Comparison of ENCODE assay signal across 15 mouse cellular contexts in genomic region chr9:34448467-34448866, GRCm38 (mm10). TPM values are rescaled to one million over a fixed set of nuclear protein-coding genes. Genes with fewer than 3 reads are reported as not detected.
DNase-seq lines count a peak whose midpoint lies in the region; ATAC-seq and TF ChIP-seq lines count a peak whose summit lies in the region.
"Had no signal": no experiment of that assay in that cellular context is flagged by ENCODE, and none has a peak within 500 bp of the region (broad histone marks: within the 10 kb centered on the region; RNA-seq: fewer than 3 reads in every experiment).

No protein-coding gene starts in this region.

- TF ChIP-seq CTCF in Patski (IDR thresholded peaks at IDR 0.05): no peak

- H3K27me3 ChIP-seq in Patski: no peaks in the 10 kb centered on the region
- H3K27me3 ChIP-seq: embryonic facial prominence, embryonic 13.5 days; hindbrain, embryonic 12.5 days; lung, embryonic 15.5 days; midbrain, embryonic 13.5 days had no signal

- POLR2A ChIA-PET in Patski (lab: Charles Lee): no interaction called here

- intact Hi-C loops in heart, postnatal 25 days (cut with DNase I): no loop called here
- intact Hi-C loops in heart, postnatal 36 days (cut with DNase I): no loop called here

- in situ Hi-C loops in Patski (cut with MboI; ENCODE audit: low pct_unique_long_range_greater_than_20kb): no loop called here

- CTCF ChIA-PET in Patski (lab: Charles Lee): interaction anchor here (0.8 kb wide), 1 partner anchor 11 kb away, joined by 3 read pairs; no protein-coding TSS in a partner anchor

- no peak for ATAC-seq in Patski
- no peak for ATAC-seq in monocyte, adult 5-6 weeks (replicated peaks; ENCODE audit: insufficient number of reproducible peaks, low FRiP score, low TSS enrichment, poor library complexity, severe bottlenecking)
- ATAC-seq: midbrain, embryonic 13.5 days had no signal

- DNase-seq in adrenal gland, adult 2 months: peak; percentile 44
- DNase-seq in adrenal gland, adult 18-20 months (ENCODE audit: low spot score in 2 of 2): no peak
- peak; percentile 5 to 8 for DNase-seq in heart, adult 9 months (ENCODE audit: low spot score in 2 of 2)
- no peak for DNase-seq in heart, postnatal 25 days (ENCODE audit: low spot score)
- DNase-seq in Patski (ENCODE audit: low read depth, low spot score): peak; percentile 34
- peak; percentile 3 for DNase-seq in heart, postnatal 36 days
- DNase-seq in right cerebral cortex, postnatal 36 days (ENCODE audit: low spot score in 2 of 2): no peak
- DNase-seq: cerebellum, adult 9-11 months; thymus, postnatal 4 days had no signal

RNA-seq across cellular contexts. Expression of gene Kirrel3, which starts 37.2 kb away (rescaled TPM):
- under 1 TPM; 0.35 to 0.48 TPM for total RNA-seq in adrenal gland, adult 2 months (2021)
- polyA plus RNA-seq in adrenal gland, adult 2 months (2012; rRNA removed): 0.41 and 0.85 TPM in 2 replicates
- total RNA-seq in adrenal gland, adult 18-20 months (2021): under 1 TPM; 0.50 to 0.61 TPM
- under 1 TPM; 0.64 to 0.83 TPM for total RNA-seq in heart, postnatal 25 days (2021)
- polyA plus RNA-seq in Patski (2021): 3.1 TPM
- total RNA-seq in heart, postnatal 36 days (2021): under 1 TPM; 0.53 to 0.60 TPM
- not detected in 3 replicates for total RNA-seq in monocyte, adult 5-6 weeks (2017)
- total RNA-seq: megakaryocyte progenitor cell, adult 5-6 weeks had no signal

Comparison
In these comparisons a context has a peak if more than half of its experiments do, and no peak if none do; other contexts are left out.
1. DNase-seq: peak in adrenal gland, adult 2 months (single experiment), heart, adult 9 months (2 of 2), Patski (single experiment) and heart, postnatal 36 days (2 of 2); none in adrenal gland, adult 18-20 months (0 of 2), heart, postnatal 25 days (single experiment) and right cerebral cortex, postnatal 36 days (0 of 2).